Mouse (Mus musculus) fat pad, adult 2 months (tissue): Measurements from ENCODE around the gene Adora1.
"Not testable (repeated sequence)": the region's sequence is repeated elsewhere in the genome, so short reads cannot be mapped to it uniquely, and the experiment has no call there.

ENCODE experiments used
- DNase-seq: peaks from one replicate; pipeline ENCODE4 v3.0.0-alpha.2; 2011; ENCODE audit warnings: low read depth, low spot score; ENCODE audit errors: extremely low read depth

The Adora1 gene

DNA sequence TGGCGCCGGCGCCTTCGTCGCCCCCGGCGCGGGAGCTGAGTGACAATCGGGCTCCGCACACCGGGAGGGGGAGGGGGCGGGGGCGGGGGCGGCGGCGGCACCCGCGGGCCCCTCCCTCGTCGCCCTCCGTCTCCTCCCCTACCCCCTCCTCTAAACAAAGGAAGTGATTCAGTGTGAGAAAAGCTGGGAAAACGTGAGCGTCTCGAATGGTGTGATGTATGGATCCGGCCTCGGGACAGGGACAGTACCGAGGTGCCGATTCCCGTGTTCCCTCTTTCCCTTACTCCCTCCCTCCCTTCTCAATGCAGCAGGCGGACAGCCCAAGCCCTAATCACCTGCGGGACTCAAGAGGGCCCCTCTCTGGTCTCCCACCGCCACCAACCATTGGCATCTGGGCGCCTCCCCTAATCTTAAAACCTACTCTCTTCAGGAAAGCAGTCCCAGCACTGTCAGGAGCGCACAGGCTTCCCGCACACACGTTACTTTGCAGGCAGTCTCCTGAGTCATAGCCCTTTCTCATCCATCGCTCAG is at the start of gene Adora1:
Gene Adora1, minus strand, starts transcription at position 41 of the 531 bp plus-strand sequence.
- no peak for DNase-seq

GRCm38 (mm10) chr1:134283108-134283507 is 47.9 kb upstream of the Adora1 start:
- DNase-seq, result no peak

DNA sequence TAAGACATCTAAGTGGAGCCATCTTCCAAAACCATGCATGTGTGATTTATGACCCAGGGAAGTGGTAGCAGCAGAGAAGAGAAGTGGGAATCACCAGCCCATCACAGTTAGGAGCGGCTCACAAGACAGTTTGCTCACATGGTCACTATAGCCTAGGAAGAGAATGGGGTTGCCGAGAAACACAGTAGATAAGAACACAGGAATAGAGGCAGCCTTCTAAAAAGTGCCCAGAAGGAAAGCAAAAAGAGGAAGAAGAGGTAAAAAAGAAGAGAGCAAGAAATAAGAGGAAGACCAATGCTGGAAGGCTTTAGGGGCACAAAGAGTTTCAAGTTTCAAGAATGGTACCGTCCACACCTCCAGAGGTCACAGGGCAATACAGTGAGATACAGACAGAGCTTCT is 47.1 kb upstream of the Adora1 start:
- no peak for DNase-seq

DNA sequence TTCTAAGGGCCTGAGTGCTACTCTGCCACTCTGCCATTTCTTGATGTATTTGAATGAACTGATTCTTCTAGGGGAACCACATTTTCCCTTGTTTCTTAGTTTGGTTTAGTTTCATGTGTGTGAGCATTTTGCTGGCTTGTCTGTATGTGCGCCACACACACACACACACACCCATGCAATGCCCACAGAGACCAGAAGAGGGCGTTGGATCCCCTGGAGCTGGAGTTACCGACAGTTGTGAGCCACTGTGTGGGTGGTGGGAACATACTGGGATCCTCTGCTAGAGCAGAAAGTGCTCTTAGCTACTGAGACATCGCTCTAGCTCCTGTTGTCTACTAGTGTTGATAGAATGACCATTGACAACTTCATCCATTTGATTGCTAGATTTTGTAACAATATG is 46.3 kb upstream of the Adora1 start:
- DNase-seq, result no peak

GRCm38 (mm10) chr1:134280174-134280573 is 44.9 kb upstream of the Adora1 start:
- DNase-seq, result no peak

DNA sequence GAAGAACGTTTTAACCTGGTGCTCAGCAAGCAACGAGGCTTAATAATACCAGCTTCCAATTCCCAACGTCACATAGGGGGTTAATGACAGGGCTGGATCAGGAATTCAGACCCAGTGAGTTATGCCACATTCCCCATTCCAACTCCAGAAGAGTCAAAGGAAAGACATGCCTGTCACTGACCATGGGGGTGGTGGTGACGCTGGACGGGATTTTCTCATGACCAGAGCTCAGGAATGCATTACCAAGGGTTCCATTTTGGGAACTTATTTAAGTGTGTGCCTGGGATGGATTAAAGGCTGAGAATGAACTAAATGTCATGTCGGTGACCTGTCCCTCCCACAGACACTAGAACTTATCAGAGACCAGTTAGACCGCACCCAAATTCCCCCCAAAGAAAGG is 41.6 kb upstream of the Adora1 start:
- no peak for DNase-seq

- DNase-seq, result no peak
Observed at GRCm38 (mm10) chr1:134275616-134276464, 40.6 kb upstream of the Adora1 start.

DNA sequence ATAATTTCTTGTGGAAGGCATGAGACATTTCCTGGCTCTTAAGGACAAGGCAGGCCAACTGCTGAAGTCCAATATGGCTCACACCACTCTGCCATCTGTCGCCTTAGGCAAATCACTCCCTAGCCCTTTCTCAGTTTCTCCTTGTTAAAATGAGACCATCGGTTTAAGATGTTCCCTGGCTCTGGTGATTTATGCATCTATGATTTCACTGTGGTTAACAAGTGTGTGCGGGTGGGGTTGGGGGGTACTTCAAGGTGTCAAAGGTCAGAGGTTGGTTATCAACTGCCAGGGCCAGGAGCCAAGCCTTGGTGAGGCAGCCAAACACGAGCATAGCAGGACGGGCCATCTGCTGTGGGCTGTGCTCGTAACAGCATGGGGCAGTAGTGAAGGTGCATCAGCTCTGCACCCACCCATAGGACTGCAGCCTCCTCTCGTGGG is 39.3 kb upstream of the Adora1 start:
- no peak for DNase-seq

DNA sequence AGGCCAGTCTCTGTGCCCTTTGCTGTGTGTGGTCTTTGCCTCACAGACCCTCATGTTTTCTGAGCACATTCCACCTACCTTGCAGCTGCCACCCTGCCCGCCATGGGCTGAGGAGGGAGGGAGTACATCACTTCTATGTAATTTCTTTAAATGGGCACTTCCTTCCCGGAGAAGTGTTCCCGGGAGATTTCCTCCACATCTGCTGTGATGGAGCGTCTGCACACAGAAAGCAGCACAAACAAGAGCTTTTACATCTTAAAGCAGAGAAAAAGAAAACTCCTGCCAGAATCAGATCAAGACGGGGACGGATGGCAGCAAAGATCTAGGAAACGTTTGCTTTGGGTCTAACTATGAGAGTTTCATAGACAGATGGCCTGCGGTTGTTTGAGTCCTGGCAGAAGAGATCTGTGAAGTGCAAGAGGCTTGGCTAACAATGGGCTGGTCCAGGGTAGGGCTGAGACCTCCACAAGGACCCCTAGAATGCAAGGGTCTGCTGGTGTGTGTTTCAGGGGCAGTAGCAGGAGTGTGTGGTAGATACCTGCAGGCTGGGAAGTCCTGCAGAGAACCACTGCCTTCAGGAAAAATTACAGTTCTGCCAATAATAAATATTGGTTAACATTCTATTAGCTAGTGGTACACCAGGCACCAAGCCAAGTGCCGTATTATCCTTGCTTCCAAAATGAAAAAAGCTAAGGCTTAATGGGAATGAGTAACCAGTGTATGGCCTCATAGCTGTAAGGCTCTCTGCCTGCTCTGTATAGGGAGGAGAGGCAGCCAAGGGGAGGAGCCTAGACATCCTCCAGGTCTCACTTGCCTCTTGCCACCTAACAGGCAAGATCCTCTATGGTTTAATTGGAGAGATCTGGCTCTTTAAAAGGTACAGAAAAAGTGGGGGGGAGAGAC is 38.5 kb upstream of the Adora1 start:
- no peak for DNase-seq

DNA sequence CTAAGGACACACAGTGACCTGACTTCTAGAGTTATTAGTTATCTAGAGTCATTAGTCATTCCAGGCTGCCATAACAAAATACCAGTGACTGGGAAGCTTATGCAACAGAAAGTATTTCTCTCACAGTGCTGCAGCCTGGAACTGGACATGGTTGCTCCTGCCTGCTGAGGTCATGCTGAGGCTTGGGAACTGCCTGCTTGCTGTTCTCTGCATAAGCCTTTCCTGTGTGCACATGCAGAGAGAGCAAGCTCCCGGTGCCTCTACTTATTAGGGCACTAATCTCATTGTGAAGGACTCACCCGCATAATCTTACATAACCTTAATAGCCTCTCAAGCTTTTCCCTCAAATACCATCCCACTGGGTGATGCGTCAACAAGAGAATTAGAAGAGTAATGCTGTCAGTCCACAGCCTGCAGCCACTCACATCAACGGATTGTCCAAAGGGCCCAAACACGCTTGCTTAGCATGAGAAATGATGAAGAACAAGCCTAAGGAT is 37.6 kb upstream of the Adora1 start:
- DNase-seq, result no peak

DNA sequence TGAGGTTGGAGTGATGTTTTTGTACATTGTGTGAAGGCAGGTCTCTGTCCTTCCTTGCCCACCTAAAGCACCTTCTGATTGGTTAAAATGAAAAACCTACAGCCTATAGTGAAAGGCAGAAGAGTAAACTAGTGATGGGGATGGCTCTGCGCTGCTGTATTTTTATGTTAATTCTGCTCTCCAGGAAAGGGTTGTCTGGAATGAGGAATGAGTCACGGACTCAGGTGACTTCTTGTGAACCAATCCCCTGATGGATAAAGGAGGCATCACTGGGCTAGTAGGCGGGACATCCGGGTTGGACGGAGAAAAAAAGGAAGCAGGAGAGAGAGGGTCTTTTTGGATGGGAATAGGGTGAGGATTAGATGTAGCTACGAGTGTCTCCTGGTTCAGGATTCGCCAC is 34.8 kb upstream of the Adora1 start:
- no peak for DNase-seq

DNA sequence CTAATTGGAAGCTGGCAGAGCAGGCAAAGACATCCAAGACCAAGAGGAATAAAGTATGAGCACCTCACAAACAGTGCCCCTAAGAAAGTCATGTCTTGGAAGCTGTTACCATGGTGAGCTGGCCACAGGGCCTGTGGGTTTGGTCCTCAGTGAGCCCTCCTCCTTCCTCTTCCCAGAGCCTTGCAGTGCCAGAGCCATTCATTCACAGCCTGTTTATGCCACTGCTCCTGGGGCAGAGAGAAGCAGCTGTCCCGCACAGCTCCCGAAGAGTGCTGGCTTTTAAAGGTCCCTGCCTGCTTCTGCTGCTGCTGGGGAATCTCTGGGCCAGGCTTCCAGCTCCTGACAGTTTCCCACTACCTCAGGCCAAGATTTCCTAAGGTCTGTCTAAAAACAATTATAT is 30.6 kb upstream of the Adora1 start:
- DNase-seq, result no peak

DNA sequence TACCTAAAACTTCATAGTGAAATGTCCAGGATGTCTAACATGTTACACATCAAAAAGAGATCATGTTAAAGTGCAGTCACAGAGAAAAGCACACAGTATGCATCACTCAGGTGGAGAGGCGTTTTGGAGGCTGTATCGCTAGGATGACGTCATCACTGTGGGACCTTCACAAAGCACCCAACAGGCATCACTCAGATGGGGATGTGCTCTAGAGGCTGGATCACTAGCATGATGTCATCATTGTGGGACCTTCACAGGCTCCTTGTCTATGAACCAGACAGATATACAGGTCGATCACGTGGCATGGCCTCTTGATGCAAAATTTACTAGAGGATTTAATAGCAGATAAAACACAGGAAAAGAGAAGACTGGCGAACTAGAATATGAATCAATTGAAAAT is 29.1 kb upstream of the Adora1 start:
- DNase-seq, result no peak

DNA sequence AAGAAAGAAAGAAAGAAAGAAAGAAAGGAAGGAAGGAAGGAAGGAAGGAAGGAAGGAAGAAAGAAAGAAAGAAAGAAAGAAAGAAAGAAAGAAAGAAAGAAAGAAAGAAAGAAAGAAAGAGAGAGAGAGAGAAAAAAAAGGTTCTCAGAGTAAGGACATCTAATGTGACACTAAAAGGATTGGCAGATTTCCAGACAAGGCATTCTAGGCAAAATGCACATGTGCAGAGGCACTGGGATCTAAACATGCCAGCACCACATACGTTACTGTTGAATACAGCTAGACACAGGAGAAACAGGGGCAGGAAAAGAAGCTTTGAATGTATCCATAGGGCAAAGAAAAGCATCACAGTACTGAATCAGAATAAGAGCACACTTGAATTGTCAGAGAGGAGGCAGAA is 14.4 kb upstream of the Adora1 start:
- not testable (repeated sequence) for DNase-seq

DNA sequence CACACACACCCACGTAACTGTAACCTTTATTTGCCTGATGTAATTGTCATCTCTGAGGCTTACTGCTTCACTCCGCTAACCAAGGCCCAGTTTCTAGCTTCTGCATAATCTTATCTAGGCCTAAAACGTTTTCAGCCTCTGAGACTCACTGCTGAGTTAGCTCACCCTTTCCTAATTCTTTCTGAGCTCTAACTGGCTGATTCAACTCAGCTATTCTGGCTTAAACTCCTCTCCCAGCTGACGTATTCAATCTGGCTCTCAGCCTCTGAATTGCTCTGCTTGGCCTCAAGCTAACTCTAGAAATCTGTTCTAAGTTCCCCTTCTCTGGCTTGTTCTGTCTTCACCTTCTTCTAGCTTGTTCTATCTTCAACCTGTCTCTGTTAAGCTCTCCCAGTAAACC is 11.4 kb upstream of the Adora1 start:
- no peak for DNase-seq

DNA sequence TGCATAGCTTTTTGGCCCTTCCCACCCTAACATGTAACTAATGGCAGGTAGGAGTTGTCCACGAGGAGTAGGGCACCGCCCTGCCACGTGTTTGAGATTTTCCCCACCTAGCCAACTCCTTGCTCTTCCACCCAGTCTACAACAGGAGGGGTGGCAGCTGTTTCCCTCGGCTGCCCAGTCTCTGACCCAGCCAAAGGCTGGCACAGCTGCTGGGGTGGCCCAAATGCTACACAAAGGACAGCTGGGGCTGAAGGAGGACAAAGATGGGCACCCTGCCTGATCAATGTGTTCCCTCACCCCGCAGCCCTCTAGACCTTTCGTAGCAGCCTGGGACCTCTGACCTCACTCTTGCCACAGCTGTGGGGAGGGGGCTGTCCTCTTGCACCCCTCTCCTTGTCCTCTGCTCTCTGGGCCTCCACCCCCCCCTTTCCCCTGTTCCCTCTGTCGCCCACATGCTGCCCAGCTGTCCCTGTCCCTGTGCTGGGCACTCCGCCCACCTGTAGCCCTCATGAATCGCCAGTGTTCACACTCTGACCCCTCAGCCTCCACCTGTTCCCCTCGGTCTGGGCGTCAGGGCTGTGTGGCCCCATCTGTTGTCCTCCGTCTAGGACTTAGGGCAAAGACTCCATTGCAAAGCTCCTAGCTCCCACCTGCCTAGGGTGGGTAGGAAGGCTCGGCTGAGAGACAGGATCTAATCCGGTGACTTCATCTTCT is 9.9 kb upstream of the Adora1 start:
- no peak for DNase-seq

DNA sequence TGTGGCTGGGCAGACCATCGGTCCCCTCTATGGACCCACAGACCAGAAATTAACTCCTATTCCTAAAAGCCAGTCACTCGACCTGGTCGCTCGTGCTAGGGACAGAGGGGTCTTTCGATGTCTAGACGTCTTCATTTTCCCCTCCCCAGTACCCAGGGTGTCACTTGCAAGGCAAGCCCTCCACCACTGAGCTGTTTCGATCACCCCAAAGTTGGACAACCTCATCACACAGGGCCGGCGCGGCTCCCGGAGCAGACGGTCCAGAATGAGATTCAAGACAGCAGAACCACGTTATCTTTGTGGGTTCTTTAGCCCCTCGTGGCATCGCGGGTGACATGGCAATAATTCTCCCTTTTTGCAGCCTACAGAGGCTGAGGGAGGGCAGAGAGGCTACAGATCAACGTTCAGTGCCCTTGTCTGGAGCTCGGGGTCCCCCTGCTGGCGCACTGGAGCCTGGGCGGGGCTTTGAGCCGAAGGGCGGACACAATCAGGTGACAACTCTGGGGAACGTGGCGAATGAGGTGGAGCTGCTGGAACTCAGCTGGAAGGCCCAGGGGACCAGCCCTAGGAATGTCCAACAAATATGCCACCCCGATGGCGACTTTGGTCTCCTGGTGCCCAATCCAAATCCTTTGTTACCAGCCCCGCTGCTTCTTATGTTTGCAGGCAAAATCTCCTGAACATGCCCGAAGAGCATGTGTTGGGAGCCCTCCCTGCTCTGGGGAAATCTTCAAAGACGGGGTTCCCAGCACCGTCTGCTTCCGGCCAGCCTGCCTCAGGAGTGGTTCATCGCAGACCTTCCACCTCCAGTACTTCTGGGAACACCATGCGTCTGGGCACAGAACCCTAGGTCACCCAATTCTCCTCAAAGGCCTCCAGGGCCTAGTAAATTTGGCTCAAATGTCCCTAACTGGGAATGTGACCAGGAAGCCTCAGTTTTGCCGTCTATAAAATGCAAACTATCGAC is 9.0 kb upstream of the Adora1 start:
- no peak for DNase-seq

DNA sequence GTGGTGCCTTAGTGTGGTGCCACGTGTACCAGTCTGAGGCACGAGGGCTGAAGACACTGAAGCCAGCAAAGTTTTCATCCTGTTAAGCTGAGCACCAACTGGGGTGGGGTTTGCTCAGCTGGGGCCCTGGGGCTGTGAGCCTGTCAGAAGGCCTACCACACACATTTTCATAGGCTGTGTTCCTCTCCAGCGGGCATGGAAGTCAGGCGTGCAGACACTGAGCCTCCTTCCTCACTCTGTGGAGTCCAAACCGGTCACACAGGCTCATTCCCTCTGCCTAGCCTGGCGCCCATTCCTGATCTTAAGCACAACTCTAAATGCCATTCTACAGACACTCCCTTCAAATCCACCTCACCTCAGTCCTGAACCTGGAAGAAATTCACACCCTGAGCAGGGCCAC is 8.3 kb upstream of the Adora1 start:
- no peak for DNase-seq

- no peak for DNase-seq
Observed at GRCm38 (mm10) chr1:134242286-134242685, 7.1 kb upstream of the Adora1 start.

- DNase-seq, result no peak
Observed at GRCm38 (mm10) chr1:134241298-134241697, 6.1 kb upstream of the Adora1 start.
